Mouse (Mus musculus) heart, adult 2 months (tissue): ENCODE data around the gene Ube2n.

ENCODE experiments used
- CTCF ChIP-seq: fragments of 200-600 bp; IDR thresholded peaks from 2 replicates; pipeline ENCODE4 v1.8.1; 2022; ENCODE audit warnings: antibody characterized with exemption, mild to moderate bottlenecking, moderate library complexity
- EP300 ChIP-seq: fragments of 200-500 bp; IDR thresholded peaks from 2 replicates; pipeline ENCODE4 v1.6.1; 2011; ENCODE audit warnings: low read depth, low read length, control low read depth; ENCODE audit not compliant: insufficient read depth
- POLR2A ChIP-seq: fragments of 200-500 bp; IDR thresholded peaks from 2 replicates; pipeline ENCODE4 v1.6.1; 2011; ENCODE audit warnings: mild to moderate bottlenecking, low read depth, low read length, control low read depth; ENCODE audit not compliant: insufficient read depth

GRCm38 (mm10) chr10:95509263-95509662 is 5.7 kb upstream of the Ube2n start:
- TF ChIP-seq POLR2A (no peak), CTCF (no peak), EP300 (no peak)
